In the genomic region with DNA sequence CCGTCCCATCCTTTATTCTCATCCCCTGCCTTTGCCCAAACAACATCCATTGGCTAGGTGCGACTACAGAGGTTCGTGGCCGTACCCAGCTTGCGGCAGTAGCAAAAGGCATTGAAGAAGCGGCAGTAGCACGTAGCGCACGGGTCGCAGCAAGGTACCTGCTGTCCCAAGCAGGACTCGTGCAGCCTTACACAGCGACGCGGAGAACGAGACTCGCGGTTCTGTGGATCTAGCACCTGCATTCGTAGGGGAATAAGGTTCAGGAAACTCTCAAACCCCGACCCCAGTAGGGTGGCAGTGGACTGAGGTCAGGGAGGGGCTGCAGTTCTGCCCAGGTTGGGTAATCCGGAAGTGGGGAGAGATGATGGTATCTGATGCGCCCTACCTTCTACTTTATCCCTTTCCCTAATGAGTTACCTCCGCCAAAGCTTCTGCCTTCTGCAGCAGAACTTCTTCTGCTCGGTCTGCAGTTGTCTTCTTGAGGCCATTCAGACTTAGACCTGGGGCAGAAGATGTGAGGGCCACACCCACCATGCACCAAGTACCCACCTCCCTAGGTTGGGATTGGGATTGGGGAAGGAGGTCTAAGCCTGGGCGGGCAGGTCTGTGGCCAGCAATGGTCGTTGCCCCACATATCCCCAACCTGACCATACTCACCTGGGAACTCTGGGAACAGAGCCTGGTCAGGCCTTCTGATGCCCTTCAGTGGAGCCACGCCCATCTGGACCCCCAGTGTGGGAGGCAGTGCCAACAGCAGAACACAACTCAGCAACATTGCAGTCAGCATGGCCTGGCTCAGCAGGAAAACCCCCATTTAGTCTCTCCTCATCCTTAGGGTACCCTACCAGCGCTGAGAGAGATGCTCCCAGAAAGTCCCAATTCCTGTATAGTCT, we compare ENCODE assay signal across 8 mouse cellular contexts. TPM values are rescaled to one million over a fixed set of nuclear protein-coding genes. Genes with fewer than 3 reads are reported as not detected.
DNase-seq lines count a peak whose midpoint lies in the region; ATAC-seq and TF ChIP-seq lines count a peak whose summit lies in the region.

No protein-coding gene starts in this region.

- H3K4me1 ChIP-seq in forebrain, embryonic 16.5 days (replicated peaks; ENCODE audit: control insufficient read depth, insufficient read depth, low read length): peaks cover 25% of the 10 kb centered on the region
- peaks cover 4% of the 10 kb centered on the region; the same call in 1 of the 2 replicates for H3K4me1 ChIP-seq in kidney, postnatal 0 days (replicated peaks; ENCODE audit: insufficient read depth, low read length)
- peaks cover 5% of the 10 kb centered on the region; the same call in 1 of the 2 replicates for H3K4me1 ChIP-seq in stomach, postnatal 0 days (replicated peaks; ENCODE audit: control insufficient read depth, insufficient read depth)

- no peaks in the 10 kb centered on the region for H3K9me3 ChIP-seq in forebrain, embryonic 16.5 days (ENCODE audit: control insufficient read depth, low read length)
- no peaks in the 10 kb centered on the region for H3K9me3 ChIP-seq in kidney, postnatal 0 days (replicated peaks; ENCODE audit: low read length)
- H3K9me3 ChIP-seq in stomach, postnatal 0 days (ENCODE audit: control insufficient read depth, low read length): no peaks in the 10 kb centered on the region

- peak overlapping the region; percentile 64 for H3K9ac ChIP-seq in forebrain, embryonic 16.5 days (replicated peaks; ENCODE audit: low read depth, low read length)
- H3K9ac ChIP-seq in kidney, postnatal 0 days (ENCODE audit: low read depth, low read length): peak overlapping the region; percentile 61
- H3K9ac ChIP-seq in stomach, postnatal 0 days (ENCODE audit: low read length): peak overlapping the region; percentile 65

- TF ChIP-seq CTCF in kidney, postnatal 0 days (IDR thresholded peaks at IDR 0.05; ENCODE audit: low read depth): no peak
- TF ChIP-seq CTCF in stomach, postnatal 0 days (IDR thresholded peaks at IDR 0.05; ENCODE audit: low read depth): 0 out of 2 replicates have a peak, but pooled peaks have one; percentile 1

- peak; percentile 18 for DNase-seq in right cerebral cortex, adult 18-20 months
- no peak for DNase-seq in right cerebral cortex, postnatal 36 days (ENCODE audit: low spot score in 2 of 2)
- DNase-seq in cerebellum, adult 18-20 months: peak; percentile 32 to 43
- peak; percentile 23 for DNase-seq in kidney, postnatal 0 days (ENCODE audit: low spot score)
- peak; percentile 23 for DNase-seq in mesoderm, embryonic 11.5 days (ENCODE audit: low read depth, low spot score)
- peak; percentile 25 for DNase-seq in stomach, postnatal 0 days (ENCODE audit: low spot score)
- no peak for DNase-seq in left cerebral cortex, adult 9 months (ENCODE audit: low spot score in 2 of 2)

- H3K36me3 ChIP-seq in forebrain, embryonic 16.5 days (ENCODE audit: control insufficient read depth, insufficient read depth): no peaks in the 10 kb centered on the region
- H3K36me3 ChIP-seq in kidney, postnatal 0 days (ENCODE audit: insufficient read depth, low read length): no peaks in the 10 kb centered on the region
- H3K36me3 ChIP-seq in stomach, postnatal 0 days (ENCODE audit: control insufficient read depth, insufficient read depth, low read length): no peaks in the 10 kb centered on the region

- no peak overlapping the region for H3K27ac ChIP-seq in forebrain, embryonic 16.5 days (ENCODE audit: low read length)
- no peak overlapping the region for H3K27ac ChIP-seq in kidney, postnatal 0 days
- no peak overlapping the region for H3K27ac ChIP-seq in stomach, postnatal 0 days (replicated peaks)

- peak overlapping the region; percentile 77 for H3K4me2 ChIP-seq in forebrain, embryonic 16.5 days (ENCODE audit: low read length)
- peak overlapping the region; percentile 65 for H3K4me2 ChIP-seq in kidney, postnatal 0 days (ENCODE audit: low read length)
- H3K4me2 ChIP-seq in stomach, postnatal 0 days (replicated peaks; ENCODE audit: low read depth): peak overlapping the region; percentile 90

- H3K4me3 ChIP-seq in forebrain, embryonic 16.5 days (replicated peaks; ENCODE audit: low read length): peak overlapping the region; percentile 71
- peak overlapping the region; percentile 83 for H3K4me3 ChIP-seq in kidney, postnatal 0 days (replicated peaks; ENCODE audit: low read depth, low read length)
- peak overlapping the region; percentile 90 for H3K4me3 ChIP-seq in stomach, postnatal 0 days (ENCODE audit: low read depth, low read length)

- no peak for TF ChIP-seq EP300 in stomach, postnatal 0 days (optimal IDR thresholded peaks at IDR 0.05)

- no peaks in the 10 kb centered on the region for H3K27me3 ChIP-seq in forebrain, embryonic 16.5 days (replicated peaks; ENCODE audit: control insufficient read depth, insufficient read depth, low read length)
- H3K27me3 ChIP-seq in kidney, postnatal 0 days (ENCODE audit: insufficient read depth, low read length): no peaks in the 10 kb centered on the region
- H3K27me3 ChIP-seq in stomach, postnatal 0 days (ENCODE audit: control insufficient read depth, insufficient read depth, low read length): no peaks in the 10 kb centered on the region

- no peak for ATAC-seq in forebrain, embryonic 16.5 days
- ATAC-seq in kidney, postnatal 0 days (replicated peaks; ENCODE audit: low FRiP score, low read depth): no peak
- ATAC-seq in stomach, postnatal 0 days (ENCODE audit: low FRiP score, low TSS enrichment): no peak

- WGBS in forebrain, embryonic 16.5 days: 24% methylated on average over 27 of the region's 27 CpGs
- 32% methylated on average over 27 of the region's 27 CpGs for WGBS in kidney, postnatal 0 days
- WGBS in stomach, postnatal 0 days: 19% methylated on average over 27 of the region's 27 CpGs

RNA-seq across cellular contexts. Expression of gene Atp6v0d1, which starts 1.1 kb away (rescaled TPM):
- polyA plus RNA-seq in forebrain, embryonic 16.5 days (2015; fragmentation: Nextera tagmentation; extraction: Ambion mirVana): 193 and 203 TPM in 2 replicates
- 112 and 122 TPM in 2 replicates for polyA plus RNA-seq in kidney, postnatal 0 days (2015; fragmentation: Nextera tagmentation; extraction: Ambion mirVana)
- 96.2 and 101 TPM in 2 replicates for polyA plus RNA-seq in stomach, postnatal 0 days (2015; fragmentation: Nextera tagmentation; extraction: Ambion mirVana)

RNA-seq across cellular contexts. Expression of gene Ripor1, which starts 38.1 kb away (rescaled TPM):
- polyA plus RNA-seq in forebrain, embryonic 16.5 days (2015; fragmentation: Nextera tagmentation; extraction: Ambion mirVana): 31.6 and 33.4 TPM in 2 replicates
- 40.9 and 44.4 TPM in 2 replicates for polyA plus RNA-seq in kidney, postnatal 0 days (2015; fragmentation: Nextera tagmentation; extraction: Ambion mirVana)
- polyA plus RNA-seq in stomach, postnatal 0 days (2015; fragmentation: Nextera tagmentation; extraction: Ambion mirVana): 8.9 and 9.3 TPM in 2 replicates

RNA-seq across cellular contexts. Expression of gene Hsd11b2, which starts 48.4 kb away (rescaled TPM):
- polyA plus RNA-seq in forebrain, embryonic 16.5 days (2015; fragmentation: Nextera tagmentation; extraction: Ambion mirVana): 0.35 and 0.48 TPM in 2 replicates
- 42.4 and 44.8 TPM in 2 replicates for polyA plus RNA-seq in kidney, postnatal 0 days (2015; fragmentation: Nextera tagmentation; extraction: Ambion mirVana)
- 2.5 and 2.8 TPM in 2 replicates for polyA plus RNA-seq in stomach, postnatal 0 days (2015; fragmentation: Nextera tagmentation; extraction: Ambion mirVana)

Comparison
In these comparisons a context has a peak if more than half of its experiments do, and no peak if none do; other contexts are left out.
1. DNase-seq: peak in right cerebral cortex, adult 18-20 months (single experiment), cerebellum, adult 18-20 months (2 of 2), kidney, postnatal 0 days (single experiment), mesoderm, embryonic 11.5 days (single experiment) and stomach, postnatal 0 days (single experiment); none in right cerebral cortex, postnatal 36 days (0 of 2) and left cerebral cortex, adult 9 months (0 of 2).
2. RNA of gene Hsd11b2, which starts 48.4 kb away (polyA plus RNA-seq): 42.4 to 44.8 TPM in kidney, postnatal 0 days; 2.5 to 2.8 TPM in stomach, postnatal 0 days and 0.35 to 0.48 TPM in forebrain, embryonic 16.5 days; every median in the first group is over 10 times any median in the second.
3. Peak in every context shown above with its lines, with median percentiles within 50 percentile points of each other: H3K4me2 ChIP-seq, H3K4me3 ChIP-seq and H3K9ac ChIP-seq.